Mouse (Mus musculus) cerebellum, postnatal 14 days (tissue): Measurements from ENCODE around the gene 2010315B03Rik.

Experiments used
- DNase-seq, 2 experiments: peaks; one replicate each; pipeline ENCODE4 v3.0.0; 2021; ENCODE audit warnings: mixed read lengths in 2 of 2

Gene 2010315B03Rik

DNA sequence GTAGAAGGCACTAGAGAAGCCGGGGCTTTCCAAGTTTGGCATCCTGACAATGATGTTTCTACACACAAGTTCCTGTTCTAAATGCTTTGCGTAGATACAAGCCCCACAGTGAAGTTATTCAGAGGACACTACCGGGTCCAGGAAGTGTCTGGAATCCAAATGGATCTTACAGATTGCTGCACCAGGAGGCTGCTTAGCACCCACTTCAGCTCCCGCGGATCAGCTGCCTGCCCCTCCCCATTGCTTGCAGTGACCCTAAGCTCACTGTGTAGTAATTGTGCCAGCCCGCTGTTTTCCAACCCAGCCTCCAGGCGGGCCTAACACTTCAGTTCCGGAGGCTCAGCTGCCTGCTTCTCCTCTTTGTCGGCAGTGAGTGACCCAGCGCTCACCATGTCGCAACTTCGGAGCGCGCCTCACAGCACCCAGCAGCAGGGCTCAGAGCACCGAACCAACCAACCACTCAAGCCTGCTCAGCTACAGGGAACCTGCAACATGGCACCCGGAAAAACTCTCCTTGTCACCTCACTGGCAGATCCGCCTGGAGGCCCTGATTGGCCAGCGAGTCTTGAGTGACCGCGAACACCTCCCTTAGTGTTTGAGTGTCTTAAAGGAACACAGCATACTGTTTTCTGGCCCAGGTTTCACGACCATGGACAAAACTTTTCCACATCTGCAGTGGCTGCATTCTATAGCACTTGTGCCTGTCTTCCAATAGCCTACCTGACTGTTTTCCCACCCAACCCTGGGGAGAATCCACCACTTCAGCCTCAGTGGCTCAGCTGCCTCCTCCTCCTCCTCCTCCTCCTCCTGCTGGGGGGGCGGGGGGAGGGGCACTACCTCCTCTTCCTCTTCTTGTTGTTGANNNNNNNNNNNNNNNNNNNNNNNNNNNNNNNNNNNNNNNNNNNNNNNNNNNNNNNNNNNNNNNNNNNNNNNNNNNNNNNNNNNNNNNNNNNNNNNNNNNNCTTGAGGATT lies at the start of gene 2010315B03Rik:
TSS of gene 2010315B03Rik (minus strand) at position 526 of the 972 bp plus-strand sequence.
- DNase-seq, result peak; percentile 84 to 86

DNA sequence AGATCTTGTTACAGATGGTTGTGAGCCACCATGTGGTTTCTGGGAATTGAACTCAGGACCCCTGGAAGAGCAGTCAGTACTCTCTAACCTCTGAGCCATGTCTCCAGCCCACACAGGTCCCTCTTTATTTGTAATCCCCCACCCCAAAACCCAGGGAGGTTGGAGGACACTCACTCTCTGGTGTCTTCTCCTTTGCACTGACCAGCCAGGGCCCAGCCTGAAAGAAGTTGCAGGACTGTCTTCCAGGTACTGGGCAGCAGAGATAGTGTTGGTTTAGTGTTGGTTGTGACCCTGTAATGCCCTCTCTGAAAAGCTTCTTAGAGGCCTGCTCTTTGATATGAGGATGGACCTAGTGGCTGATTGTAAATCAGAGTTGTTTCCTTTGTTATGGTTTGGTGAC lies 994 bp downstream of the 2010315B03Rik start:
- DNase-seq, result peak in 1 of 2 experiments; percentile 4

DNA sequence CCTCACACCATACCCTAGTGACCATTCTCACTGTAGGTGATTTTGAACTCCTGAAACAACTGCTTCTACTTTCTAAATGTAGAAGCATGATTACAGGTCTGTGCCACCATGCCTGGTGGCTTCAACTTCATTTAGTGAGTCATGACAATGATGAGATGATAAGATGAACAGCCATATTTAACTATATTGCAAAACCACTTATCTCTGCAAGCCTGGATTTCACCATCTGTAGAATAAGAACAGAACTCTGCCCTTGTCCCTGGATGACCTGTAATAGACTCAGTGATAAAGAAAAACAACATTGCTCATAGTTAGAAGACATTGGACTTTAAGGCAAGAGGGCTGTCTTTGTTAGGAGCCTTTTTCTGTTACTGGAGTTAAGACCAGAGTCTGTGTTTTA lies 24.2 kb downstream of the 2010315B03Rik start:
- no peak for DNase-seq

DNA sequence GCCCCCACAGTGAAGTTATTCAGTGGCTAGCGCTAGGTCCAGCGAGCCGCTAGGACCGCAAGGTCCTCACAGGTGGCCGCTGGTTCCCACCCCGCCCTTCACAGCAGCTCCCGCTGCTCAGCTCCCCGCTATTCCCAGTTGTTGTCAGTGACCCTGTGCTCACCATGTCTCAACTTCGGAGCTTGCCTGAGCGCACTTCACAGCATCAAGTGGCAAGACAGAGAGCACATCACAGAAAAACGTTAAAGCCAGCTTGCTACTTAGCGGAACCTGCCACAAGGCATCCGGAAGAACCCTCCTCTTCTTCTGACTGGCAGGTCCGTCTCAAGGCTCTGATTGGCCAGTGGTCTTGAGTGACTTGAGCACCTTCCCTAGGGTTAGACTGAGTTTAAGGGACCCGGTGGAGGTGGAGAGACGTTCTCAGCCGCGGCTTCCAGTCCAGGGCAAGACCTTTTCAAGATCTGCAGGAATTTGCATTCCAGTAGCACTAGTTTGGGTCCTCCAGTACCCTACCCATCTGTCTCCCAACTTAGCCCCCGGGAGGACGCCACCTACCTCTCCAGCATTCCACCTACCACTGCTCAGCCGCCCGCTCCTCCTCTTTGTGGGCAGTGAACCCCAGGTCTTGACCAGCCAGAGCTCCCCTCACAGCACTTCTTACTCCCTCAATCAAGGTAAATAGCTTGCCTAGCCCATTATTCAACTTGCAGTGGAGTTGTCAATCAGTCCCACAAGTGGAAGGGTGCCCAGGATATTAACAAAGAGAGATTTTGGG lies 30.4 kb downstream of the 2010315B03Rik start:
- DNase-seq, result peak; percentile 83 to 88

DNA sequence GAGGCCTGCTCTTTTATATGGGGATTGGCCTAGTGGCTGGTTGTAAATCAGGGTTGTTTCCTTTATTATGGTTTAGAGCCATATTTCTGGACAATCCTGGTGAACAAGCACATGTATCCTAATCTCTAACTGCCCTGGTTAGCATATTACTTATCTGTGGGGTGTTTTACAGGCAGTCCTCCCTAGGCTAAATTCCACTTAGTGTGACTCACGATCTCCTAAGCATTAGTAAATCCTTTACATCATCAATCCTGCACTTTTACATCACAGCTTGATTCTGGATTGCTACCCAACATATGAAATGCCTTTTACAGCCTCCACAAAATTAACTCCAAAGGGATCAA lies 31.1 kb downstream of the 2010315B03Rik start:
- DNase-seq, result peak in 1 of 2 experiments; percentile 7

DNA sequence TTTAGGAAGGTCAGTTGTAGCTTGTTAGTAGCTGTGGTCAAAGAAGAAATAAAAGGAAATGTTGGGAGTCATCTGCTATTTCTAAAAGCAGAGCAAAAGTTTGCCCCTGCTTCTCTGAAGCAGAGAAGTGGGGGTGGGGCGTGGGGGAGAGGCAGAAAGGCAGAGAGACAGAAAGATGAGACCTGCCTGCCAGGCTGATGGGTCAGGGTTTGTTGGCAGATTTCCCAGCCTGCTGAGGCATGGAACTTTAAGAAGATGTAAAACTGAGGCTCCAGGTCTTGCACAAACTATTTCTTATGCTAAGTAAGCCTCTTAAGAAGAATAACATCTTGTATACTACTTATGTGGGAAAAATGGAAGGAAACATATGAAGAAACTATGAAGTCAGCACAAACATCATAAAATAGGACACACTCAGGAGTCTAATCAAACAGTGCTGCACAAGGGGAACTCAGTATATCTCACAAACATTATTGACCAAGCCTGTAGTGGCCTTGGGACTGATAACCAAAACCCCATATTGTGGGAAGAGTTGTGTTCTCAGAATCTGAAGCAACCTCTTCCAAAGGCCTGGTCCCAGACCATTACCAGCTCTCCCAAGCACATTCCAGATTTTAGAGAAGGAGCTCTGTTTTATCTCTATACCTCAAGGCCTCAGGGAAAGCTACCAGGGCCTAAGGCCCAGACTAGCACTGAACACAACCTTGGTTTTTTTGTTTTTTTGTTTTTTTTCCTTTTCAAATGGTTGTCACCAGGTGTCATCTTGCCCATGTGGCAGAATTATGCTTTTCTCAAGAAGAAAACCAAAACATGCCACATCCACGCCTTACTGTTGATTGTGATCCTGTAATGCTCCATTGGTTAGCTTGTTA lies 31.7 kb downstream of the 2010315B03Rik start:
- DNase-seq, result no peak

DNA sequence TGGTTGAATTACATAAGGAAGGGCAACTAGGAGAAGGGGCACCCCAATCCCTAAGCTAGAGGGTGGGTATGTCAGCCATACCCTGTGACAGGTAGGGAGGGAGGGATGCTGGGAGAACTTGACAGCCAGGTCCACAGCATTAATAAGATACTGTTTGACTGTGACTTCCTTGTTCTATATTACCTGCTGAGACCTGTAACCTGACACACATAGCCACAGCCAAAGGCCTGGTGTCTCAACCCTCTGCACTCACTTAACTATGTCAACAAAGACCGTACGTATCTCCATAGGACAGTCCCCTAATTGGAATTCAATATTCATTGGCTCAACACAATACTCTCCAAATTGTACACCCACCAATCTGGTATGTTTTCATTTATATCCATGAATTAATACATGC lies 33.2 kb downstream of the 2010315B03Rik start:
- no peak for DNase-seq

DNA sequence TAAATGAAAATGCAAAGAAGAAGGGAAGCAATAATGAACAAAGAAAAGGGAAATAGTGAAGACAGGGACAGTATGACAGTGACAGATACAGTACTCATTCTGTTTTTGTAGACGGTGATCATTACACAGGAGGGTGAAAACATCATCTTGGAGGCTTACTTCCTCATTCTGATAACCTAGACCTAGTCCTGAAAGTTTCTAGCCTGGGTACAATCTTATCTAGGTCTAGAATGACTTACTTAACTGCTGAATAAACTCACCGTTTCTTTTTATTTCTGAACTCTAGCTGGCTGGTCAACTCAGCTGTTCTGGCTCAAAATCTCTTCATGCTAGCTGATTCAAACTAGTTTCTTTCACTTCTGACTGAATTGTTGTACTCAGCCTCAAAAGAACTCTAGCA lies 37.4 kb downstream of the 2010315B03Rik start:
- DNase-seq, result no peak

DNA sequence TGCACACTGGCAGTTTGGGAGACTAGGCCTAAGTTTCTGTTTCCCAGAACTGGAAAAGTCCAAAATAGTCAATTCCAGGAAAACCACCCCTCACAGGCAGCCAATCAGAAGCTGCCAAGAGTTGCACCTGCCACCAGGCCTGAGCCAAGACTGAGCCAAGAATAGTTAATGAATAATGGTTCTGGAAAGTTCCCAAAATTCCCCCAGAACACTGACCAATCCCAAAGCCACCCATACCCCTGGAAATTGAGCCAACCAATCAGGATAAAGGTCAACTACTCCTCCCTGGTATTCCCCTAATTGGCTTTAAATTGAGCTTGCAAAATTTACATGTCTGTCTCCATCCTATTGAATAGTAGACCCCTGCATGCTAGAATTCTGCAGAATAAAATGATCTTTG lies 39.3 kb downstream of the 2010315B03Rik start:
- peak in 1 of 2 experiments; percentile 37 for DNase-seq

DNA sequence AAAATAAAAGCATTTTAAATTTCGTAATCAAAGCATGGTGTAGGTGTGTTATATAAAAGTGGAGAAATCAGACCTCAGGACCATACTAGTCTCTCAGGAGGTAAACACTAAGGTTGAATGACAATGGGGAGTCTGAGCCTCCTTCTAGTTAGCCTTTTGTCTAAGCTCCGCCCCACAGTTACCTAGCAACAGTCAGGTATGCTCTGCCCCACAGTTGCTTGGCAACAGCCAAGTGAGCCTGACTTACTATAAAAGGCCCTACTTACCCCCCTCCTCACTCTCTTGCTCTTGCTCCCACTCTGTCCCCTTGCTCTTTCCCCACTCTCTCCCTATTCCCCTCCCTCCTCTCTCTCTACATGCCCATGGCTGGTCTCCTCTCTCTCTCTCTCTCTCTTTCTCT lies 44.6 kb downstream of the 2010315B03Rik start:
- no peak for DNase-seq

DNA sequence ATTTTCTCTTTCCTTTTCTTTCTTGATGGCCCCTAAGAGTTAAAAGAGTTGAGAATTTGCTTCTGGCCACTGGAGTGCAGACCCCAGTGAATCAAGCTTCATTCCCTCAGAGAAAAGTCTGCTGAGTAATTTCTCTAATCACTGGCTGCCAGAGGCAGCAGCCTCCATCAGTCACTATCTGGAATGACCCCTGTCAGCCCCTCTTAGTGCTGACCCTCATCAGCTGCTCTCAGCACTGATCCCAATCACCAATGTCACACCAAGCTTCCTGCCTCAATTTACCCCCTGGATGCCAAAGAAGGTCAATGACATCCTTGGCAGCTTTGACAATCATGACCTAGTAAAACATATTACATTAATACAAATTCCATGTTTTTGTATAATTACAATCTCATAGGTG lies 45.0 kb downstream of the 2010315B03Rik start:
- no peak for DNase-seq

DNA sequence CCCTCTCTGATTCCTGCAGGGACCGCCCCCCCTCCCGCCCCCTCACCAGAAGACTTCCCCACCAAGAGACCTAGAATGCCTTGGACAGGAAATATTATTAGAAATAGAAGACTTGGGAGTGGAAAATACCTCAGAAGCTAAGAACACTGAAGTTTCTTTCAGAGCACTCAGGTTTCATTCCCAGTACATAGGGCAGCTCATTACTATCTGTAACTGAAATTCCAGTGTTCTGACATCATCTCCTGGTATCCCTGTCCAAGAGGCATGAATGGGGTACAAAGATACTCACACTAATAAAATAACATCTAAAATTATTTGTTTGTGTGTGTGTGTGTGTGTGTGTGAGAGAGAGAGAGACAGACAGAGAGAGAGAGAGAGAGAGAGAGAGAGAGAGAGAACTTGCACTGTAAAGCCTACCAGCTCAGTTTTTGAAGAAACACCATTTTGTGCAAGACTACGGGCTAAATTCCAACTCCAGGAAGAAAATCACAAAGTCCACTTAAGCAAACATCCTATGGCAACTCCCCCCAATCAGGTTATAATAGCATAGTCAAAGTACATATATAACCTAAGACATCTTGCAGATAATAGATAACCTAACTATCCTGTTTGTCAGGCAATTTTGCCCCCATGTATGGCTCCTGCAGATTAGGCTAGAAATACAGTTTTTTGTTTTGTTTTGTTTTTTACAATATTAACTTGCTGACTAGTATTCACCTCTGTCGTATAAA lies 49.3 kb downstream of the 2010315B03Rik start:
- DNase-seq, result no peak

DNA sequence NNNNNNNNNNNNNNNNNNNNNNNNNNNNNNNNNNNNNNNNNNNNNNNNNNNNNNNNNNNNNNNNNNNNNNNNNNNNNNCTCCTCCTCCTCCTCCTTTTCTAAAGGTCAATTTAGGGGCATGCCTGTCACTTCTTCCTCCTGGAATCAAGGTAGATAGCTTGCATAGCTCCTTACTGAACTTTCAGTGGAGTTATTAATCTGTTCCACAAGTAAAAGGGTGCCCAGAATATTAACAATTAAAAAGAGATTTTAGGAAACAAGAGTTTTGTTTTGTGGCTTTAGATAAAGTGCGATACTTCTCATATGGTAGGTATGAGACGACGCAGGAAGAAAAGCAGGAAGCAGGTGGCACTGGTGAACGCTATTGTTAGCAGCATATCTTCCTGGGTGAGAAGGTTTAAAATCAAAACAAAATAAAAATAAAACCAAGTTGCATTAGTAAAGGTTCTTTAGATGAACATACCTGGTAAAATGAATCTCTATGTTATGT lies 54.4 kb downstream of the 2010315B03Rik start:
- DNase-seq, result no peak

DNA sequence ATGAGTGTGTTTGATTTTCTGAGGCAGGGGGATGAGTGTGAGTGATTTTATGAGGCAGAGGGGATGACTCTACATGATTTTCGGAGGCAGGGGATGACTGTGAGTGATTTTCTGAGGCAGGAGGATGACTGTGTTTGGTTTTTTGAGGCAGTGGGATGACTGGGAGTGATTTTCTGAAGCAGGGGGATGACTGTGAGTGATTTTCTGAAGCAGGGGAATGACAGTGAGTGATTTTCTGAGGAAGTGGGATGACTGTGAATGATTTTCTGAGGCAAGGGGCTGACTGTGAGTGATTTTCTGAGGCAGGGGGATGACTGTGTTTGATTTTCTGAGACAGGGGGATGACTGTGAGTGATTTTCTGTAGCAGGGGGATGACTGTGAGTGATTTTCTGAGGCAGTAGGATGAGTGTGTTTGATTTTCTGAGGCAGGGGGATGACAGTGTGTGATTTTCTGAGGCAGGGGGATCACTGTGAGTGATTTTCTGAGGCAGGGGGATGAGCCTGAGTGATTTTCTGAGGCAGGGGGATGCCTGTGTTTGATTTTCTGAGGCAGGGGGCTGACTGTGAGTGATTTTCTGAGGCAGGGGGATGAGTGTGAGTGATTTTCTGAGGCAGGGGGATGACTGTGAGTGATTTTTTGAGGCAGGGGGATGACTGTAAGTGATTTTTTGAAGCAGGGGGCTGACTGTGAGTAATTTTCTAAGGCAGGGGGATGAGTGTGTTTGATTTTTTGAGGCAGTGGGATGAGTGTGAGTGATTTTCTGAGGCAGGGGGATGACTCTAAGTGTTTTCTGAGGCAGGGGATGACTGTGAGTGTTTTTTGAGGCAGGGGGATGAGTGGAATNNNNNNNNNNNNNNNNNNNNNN lies 55.1 kb downstream of the 2010315B03Rik start:
- DNase-seq, result peak in 1 of 2 experiments; percentile 30

DNA sequence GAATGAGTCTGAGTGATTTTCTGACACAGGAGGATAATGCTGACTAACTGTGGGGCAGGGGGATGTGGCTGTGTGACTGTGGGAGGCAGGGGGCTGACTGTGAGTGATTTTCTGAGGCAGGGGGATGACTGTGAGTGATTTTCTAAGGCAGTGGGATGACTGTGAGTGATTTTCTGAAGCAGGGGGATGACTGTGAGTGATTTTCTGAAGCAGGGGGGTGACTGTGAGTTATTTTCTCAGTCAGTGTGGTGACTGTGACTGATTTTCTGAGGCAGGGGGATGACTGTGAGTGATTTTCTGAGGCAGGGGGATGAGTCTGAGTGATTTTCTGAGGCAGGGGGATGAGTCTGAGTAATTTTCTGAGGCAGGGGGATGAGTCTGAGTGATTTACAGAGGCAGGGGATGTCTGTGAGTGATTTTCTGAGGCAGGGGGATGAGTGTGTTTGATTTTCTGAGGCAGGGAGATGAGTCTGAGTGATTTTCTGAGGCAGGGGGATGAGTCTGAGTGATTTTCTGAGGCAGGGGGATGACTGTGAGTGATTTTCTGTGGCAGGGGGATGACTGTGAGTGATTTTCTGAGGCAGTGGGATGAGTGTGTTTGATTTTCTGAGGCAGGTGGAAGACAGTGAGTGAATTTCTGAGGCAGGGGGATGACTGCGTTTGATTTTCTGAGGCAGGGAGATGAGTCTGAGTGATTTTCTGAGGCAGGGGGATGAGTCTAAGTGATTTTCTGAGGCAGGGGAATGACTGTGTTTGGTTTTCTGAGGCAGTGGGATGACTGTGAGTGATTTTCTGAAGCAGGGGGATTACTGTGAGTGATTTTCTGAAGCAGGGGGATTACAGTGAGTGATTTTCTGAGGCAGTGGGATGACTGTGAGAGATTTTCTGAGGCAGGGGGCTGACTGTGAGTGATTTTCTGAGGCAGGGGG lies 56.0 kb downstream of the 2010315B03Rik start:
- DNase-seq, result peak in 1 of 2 experiments; percentile 26

DNA sequence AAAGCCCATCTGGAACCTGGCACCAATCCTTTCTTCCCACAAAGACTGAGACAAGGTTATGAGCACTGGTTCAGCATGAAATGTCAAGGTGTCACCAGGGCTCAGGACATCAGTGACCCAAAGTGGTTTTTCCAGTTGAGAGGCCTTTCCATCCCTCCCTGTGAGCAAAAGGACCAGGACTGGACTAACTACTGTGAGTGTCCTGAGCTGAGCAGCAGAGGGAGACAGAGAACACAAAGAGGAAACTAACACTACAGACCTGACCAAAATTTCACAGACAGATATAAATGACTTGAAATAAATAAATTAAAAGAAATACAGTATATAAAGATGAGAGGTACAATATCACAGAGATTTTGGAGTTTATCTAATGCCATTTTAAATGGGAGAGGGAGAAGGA lies 61.1 kb downstream of the 2010315B03Rik start:
- DNase-seq, result no peak
